Mouse (Mus musculus) forebrain, embryonic 16.5 days (tissue): ENCODE results near the gene Apoa4. TPM values are rescaled to one million over a fixed set of nuclear protein-coding genes. Genes with fewer than 3 reads are reported as not detected.

Experiments used
- ATAC-seq: fragments of 200-750 bp; cut with Nextera tagmentation; 2 replicates; pipeline ENCODE4 v1.8.0; 2017; ENCODE audit warnings: mild to moderate bottlenecking, moderate library complexity
- H3K27ac ChIP-seq: fragments of 300-500 bp; sonication (generic); 2 replicates; pipeline ENCODE4 v1.5.1; 2014; ENCODE audit warnings: low read length, control low read depth
- H3K27me3 ChIP-seq: fragments of 300-500 bp; sonication (generic); replicated peaks from 2 replicates; pipeline ENCODE4 v1.6.1; 2014; ENCODE audit warnings: low read length; ENCODE audit not compliant: control insufficient read depth, insufficient read depth
- H3K36me3 ChIP-seq: fragments of 300-500 bp; sonication (generic); 2 replicates; pipeline ENCODE4 v1.6.1; 2014; ENCODE audit not compliant: control insufficient read depth, insufficient read depth
- H3K4me1 ChIP-seq: fragments of 300-500 bp; sonication (generic); replicated peaks from 2 replicates; pipeline ENCODE4 v1.6.1; 2014; ENCODE audit warnings: low read length; ENCODE audit not compliant: control insufficient read depth, insufficient read depth
- H3K4me2 ChIP-seq: fragments of 300-500 bp; sonication (generic); 2 replicates; pipeline ENCODE4 v1.6.1; 2014; ENCODE audit warnings: mild to moderate bottlenecking, low read length, control low read depth
- H3K4me3 ChIP-seq: fragments of 300-500 bp; sonication (generic); replicated peaks from 2 replicates; pipeline ENCODE4 v1.5.1; 2014; ENCODE audit warnings: mild to moderate bottlenecking, low read length, control low read depth
- H3K9ac ChIP-seq: fragments of 300-500 bp; sonication (generic); replicated peaks from 2 replicates; pipeline ENCODE4 v1.6.1; 2014; ENCODE audit warnings: low read depth, low read length, control low read depth
- H3K9me3 ChIP-seq: fragments of 300-500 bp; sonication (generic); 2 replicates; pipeline ENCODE4 v1.6.1; 2016; ENCODE audit warnings: low read length; ENCODE audit not compliant: control insufficient read depth
- WGBS: fragments of 180-500 bp; shearing (Covaris S2); extraction: QIAGEN DNeasy Blood & Tissue Kit; methylation state at CpG from one replicate; pipeline ENCODE4 v1.1.7; 2014; 5-methylcytosine and 5-hydroxymethylcytosine counted together
- polyA plus RNA-seq: library from polyadenylated mRNA; unstranded; fragments of >200 nt; fragmentation: Nextera tagmentation; extraction: Ambion mirVana; gene quantifications from 2 replicates; pipeline ENCODE4 v1.2.1, GENCODE M21; 2015

The Apoa4 gene
- polyA plus RNA-seq, 1 experiment from 2014 or later = not detected

- Histone ChIP-seq H3K9ac (no peak overlapping the region), H3K4me3 (no peak overlapping the region), H3K4me1 (no peaks in the 10 kb centered on the region), H3K27ac (no peak overlapping the region), H3K4me2 (no peak overlapping the region), H3K36me3 (peaks cover 7% of the 10 kb centered on the region; the same call in 1 of the 2 replicates), H3K9me3 (no peaks in the 10 kb centered on the region), H3K27me3 (no peaks in the 10 kb centered on the region)
- ATAC-seq = no peak
- WGBS = 85% methylated on average over 10 of the region's 10 CpGs
Observed at GRCm38 (mm10) chr9:46206834-46207500, 33.5 kb upstream of the Apoa4 start.

GRCm38 (mm10) chr9:46207501-46207869, 33.0 kb upstream of the Apoa4 start:
- no peak overlapping the region for H3K4me2 ChIP-seq
- no peaks in the 10 kb centered on the region for H3K4me1 ChIP-seq
- H3K9ac ChIP-seq = no peak overlapping the region
- H3K27me3 ChIP-seq = no peaks in the 10 kb centered on the region
- no peak overlapping the region for H3K27ac ChIP-seq
- H3K36me3 ChIP-seq = peaks cover 4% of the 10 kb centered on the region; the same call in 1 of the 2 replicates
- no peaks in the 10 kb centered on the region for H3K9me3 ChIP-seq
- 92% methylated on average over 6 of the region's 6 CpGs for WGBS
- no peak overlapping the region for H3K4me3 ChIP-seq
- no peak for ATAC-seq

- WGBS = 88% methylated on average over 13 of the region's 13 CpGs
Observed at GRCm38 (mm10) chr9:46208401-46208974, 32.0 kb upstream of the Apoa4 start.

GRCm38 (mm10) chr9:46210473-46210872, 30.0 kb upstream of the Apoa4 start:
- no peak overlapping the region for H3K4me3 ChIP-seq
- ATAC-seq = no peak

More at GRCm38 (mm10) chr9:46208401-46208974, 32.0 kb upstream of the Apoa4 start:
- Histone ChIP-seq H3K27ac (no peak overlapping the region), H3K4me1 (no peaks in the 10 kb centered on the region), H3K27me3 (no peaks in the 10 kb centered on the region), H3K9ac (no peak overlapping the region), H3K36me3 (peaks cover 4% of the 10 kb centered on the region; the same call in 1 of the 2 replicates), H3K9me3 (no peaks in the 10 kb centered on the region), H3K4me3 (no peak overlapping the region), H3K4me2 (no peak overlapping the region)
- no peak for ATAC-seq

GRCm38 (mm10) chr9:46214276-46214675, 26.2 kb upstream of the Apoa4 start:
- Histone ChIP-seq H3K27ac (no peak overlapping the region), H3K9me3 (no peaks in the 10 kb centered on the region), H3K9ac (no peak overlapping the region), H3K36me3 (no peaks in the 10 kb centered on the region), H3K27me3 (no peaks in the 10 kb centered on the region), H3K4me3 (no peak overlapping the region), H3K4me1 (no peaks in the 10 kb centered on the region), H3K4me2 (no peak overlapping the region)
- 96% methylated on average over 4 of the region's 4 CpGs for WGBS
- no peak for ATAC-seq

More at GRCm38 (mm10) chr9:46210473-46210872, 30.0 kb upstream of the Apoa4 start:
- 95% methylated on average over 12 of the region's 12 CpGs for WGBS
- H3K9me3 ChIP-seq = no peaks in the 10 kb centered on the region
- no peaks in the 10 kb centered on the region for H3K27me3 ChIP-seq
- H3K9ac ChIP-seq = no peak overlapping the region
- no peak overlapping the region for H3K27ac ChIP-seq
- H3K4me1 ChIP-seq = no peaks in the 10 kb centered on the region
- no peak overlapping the region for H3K4me2 ChIP-seq
- H3K36me3 ChIP-seq = no peaks in the 10 kb centered on the region

GRCm38 (mm10) chr9:46214946-46215337, 25.6 kb upstream of the Apoa4 start:
- Histone ChIP-seq H3K27me3 (no peaks in the 10 kb centered on the region), H3K27ac (no peak overlapping the region), H3K36me3 (no peaks in the 10 kb centered on the region), H3K9ac (no peak overlapping the region), H3K9me3 (no peaks in the 10 kb centered on the region), H3K4me1 (no peaks in the 10 kb centered on the region), H3K4me2 (no peak overlapping the region), H3K4me3 (no peak overlapping the region)
- WGBS = 97% methylated on average over 10 of the region's 10 CpGs
- ATAC-seq = no peak

GRCm38 (mm10) chr9:46215338-46216322, 24.9 kb upstream of the Apoa4 start:
- Histone ChIP-seq H3K27me3 (no peaks in the 10 kb centered on the region), H3K4me2 (no peak overlapping the region), H3K27ac (no peak overlapping the region), H3K4me1 (no peaks in the 10 kb centered on the region), H3K4me3 (no peak overlapping the region), H3K9ac (no peak overlapping the region), H3K36me3 (peaks cover 3% of the 10 kb centered on the region; the same call in 1 of the 2 replicates), H3K9me3 (no peaks in the 10 kb centered on the region)
- 90% methylated on average over 11 of the region's 11 CpGs for WGBS
- no peak for ATAC-seq

GRCm38 (mm10) chr9:46216744-46217470, 23.6 kb upstream of the Apoa4 start:
- Histone ChIP-seq H3K9me3 (no peaks in the 10 kb centered on the region), H3K27me3 (no peaks in the 10 kb centered on the region), H3K27ac (no peak overlapping the region), H3K4me3 (no peak overlapping the region), H3K9ac (no peak overlapping the region), H3K36me3 (peaks cover 9% of the 10 kb centered on the region), H3K4me2 (no peak overlapping the region), H3K4me1 (no peaks in the 10 kb centered on the region)
- WGBS = 95% methylated on average over 13 of the region's 13 CpGs
- no peak for ATAC-seq
